Mouse (Mus musculus) heart, postnatal 0 days (tissue): ENCODE results near the gene Pgghg.

ENCODE experiments used
- CTCF ChIP-seq: IDR thresholded peaks from 2 replicates; pipeline ENCODE4 v1.5.1; 2016; ENCODE audit warnings: antibody characterized with exemption, control low read depth, low read depth
- EP300 ChIP-seq: IDR thresholded peaks from 2 replicates; pipeline ENCODE4 v1.6.1; 2016; ENCODE audit warnings: antibody characterized with exemption, low read depth

- TF ChIP-seq CTCF (no peak), EP300 (no peak)
Observed at GRCm38 (mm10) chr7:140897863-140898262, 43.3 kb upstream of the Pgghg start.
